Mouse (Mus musculus) liver, embryonic 11.5 days (tissue): ENCODE measurements around the gene Kirrel3. TPM values are rescaled to one million over a fixed set of nuclear protein-coding genes. Genes with fewer than 3 reads are reported as not detected.

Source experiments
- ATAC-seq: fragments of 200-750 bp; cut with Nextera tagmentation; replicated peaks from 2 replicates; pipeline ENCODE4 v1.8.0; 2017; ENCODE audit warnings: moderate number of reproducible peaks, mild to moderate bottlenecking, moderate TSS enrichment, moderate library complexity; ENCODE audit not compliant: low FRiP score
- DNase-seq: peaks from one replicate; pipeline ENCODE4 v3.0.0-alpha.2; 2017; ENCODE audit warnings: low spot score
- H3K27ac ChIP-seq: fragments of 300-500 bp; sonication (generic); 2 replicates; pipeline ENCODE4 v1.5.1; 2014; ENCODE audit warnings: mild to moderate bottlenecking, low read depth, low read length, control low read depth
- H3K27me3 ChIP-seq: fragments of 300-500 bp; sonication (generic); replicated peaks from 2 replicates; pipeline ENCODE4 v1.6.1; 2014; ENCODE audit warnings: low read length, mixed read lengths; ENCODE audit not compliant: control insufficient read depth, insufficient read depth
- H3K36me3 ChIP-seq: fragments of 300-500 bp; sonication (generic); 2 replicates; pipeline ENCODE4 v1.6.1; 2014; ENCODE audit warnings: mild to moderate bottlenecking, low read length, moderate library complexity, mixed read lengths; ENCODE audit not compliant: control insufficient read depth, insufficient read depth
- H3K4me1 ChIP-seq: fragments of 300-500 bp; sonication (generic); replicated peaks from 2 replicates; pipeline ENCODE4 v1.6.1; 2014; ENCODE audit warnings: low read length, mixed read lengths; ENCODE audit not compliant: control insufficient read depth, insufficient read depth
- H3K4me2 ChIP-seq: fragments of 300-500 bp; sonication (generic); 2 replicates; pipeline ENCODE4 v1.6.1; 2014; ENCODE audit warnings: mild to moderate bottlenecking, control low read depth, moderate library complexity
- H3K4me3 ChIP-seq: fragments of 300-500 bp; sonication (generic); 2 replicates; pipeline ENCODE4 v1.5.1; 2014; ENCODE audit warnings: low read depth, low read length, control low read depth
- H3K9ac ChIP-seq: fragments of 300-500 bp; sonication (generic); 2 replicates; pipeline ENCODE4 v1.6.1; 2014; ENCODE audit warnings: low read depth, low read length, control low read depth
- H3K9me3 ChIP-seq: fragments of 300-500 bp; sonication (generic); 2 replicates; pipeline ENCODE4 v1.6.1; 2016; ENCODE audit warnings: low read length, inconsistent platforms, mixed read lengths; ENCODE audit not compliant: control insufficient read depth
- WGBS: fragments of 180-500 bp; shearing (Covaris S2); extraction: QIAGEN DNeasy Blood & Tissue Kit; methylation state at CpG from one replicate; pipeline ENCODE4 v1.1.7; 2014; 5-methylcytosine and 5-hydroxymethylcytosine counted together
- polyA plus RNA-seq: library from polyadenylated mRNA; unstranded; fragments of >200 nt; fragmentation: Nextera tagmentation; extraction: Ambion mirVana; gene quantifications from 2 replicates; pipeline ENCODE4 v1.2.1, GENCODE M21; 2014

The Kirrel3 gene
- polyA plus RNA-seq: 0.77 and 0.97 TPM in 2 replicates

DNA sequence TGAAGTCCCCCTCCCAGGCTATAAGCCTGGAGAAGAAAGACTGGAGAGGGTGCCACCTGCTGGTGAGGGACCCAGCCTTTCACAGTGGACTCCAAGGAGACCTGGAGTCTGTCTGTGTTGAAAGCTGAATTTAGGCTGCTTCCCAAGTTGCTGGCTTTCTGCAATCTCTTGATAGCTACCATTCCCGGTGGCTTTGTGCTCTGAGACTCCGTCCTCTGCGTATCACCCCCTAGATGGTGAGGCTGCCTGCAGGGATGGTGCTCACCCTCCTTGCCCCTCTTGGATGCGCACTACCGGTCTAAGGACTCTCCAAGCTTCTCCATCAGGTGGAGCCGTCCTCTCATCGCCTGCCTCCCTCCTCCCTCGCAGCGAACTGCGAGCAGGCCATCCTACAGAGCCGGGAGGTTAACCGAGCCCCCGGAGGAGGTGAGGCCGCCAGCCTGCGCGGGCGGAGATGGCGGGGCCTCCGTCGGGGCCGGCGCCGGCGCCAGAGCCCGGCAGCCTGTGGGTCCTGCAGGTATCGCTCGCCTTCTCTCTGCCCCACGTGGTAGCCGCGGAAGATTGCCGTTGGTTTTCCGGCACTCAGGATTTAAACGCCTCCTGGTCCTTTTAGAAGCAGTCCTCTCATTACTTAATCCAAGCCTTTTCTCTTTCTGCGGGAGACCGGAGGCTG is at the start of gene Kirrel3:
Gene Kirrel3, plus strand, starts transcription at position 136 of the 673 bp plus-strand sequence.
- H3K4me2 ChIP-seq: peak within 1 kb of the TSS; percentile 62
- H3K9me3 ChIP-seq: no peaks in the 10 kb centered on the region
- WGBS: 2% methylated on average over 34 of the region's 35 CpGs
- no peaks in the 10 kb centered on the region for H3K4me1 ChIP-seq
- H3K27ac ChIP-seq: no peak within 1 kb of the TSS
- peaks cover 62% of the 10 kb centered on the region for H3K27me3 ChIP-seq
- H3K4me3 ChIP-seq: peak within 1 kb of the TSS; percentile 33
- no peaks in the 10 kb centered on the region for H3K36me3 ChIP-seq
- ATAC-seq: no peak
- DNase-seq: peak; percentile 39
- no peak within 1 kb of the TSS for H3K9ac ChIP-seq

DNA sequence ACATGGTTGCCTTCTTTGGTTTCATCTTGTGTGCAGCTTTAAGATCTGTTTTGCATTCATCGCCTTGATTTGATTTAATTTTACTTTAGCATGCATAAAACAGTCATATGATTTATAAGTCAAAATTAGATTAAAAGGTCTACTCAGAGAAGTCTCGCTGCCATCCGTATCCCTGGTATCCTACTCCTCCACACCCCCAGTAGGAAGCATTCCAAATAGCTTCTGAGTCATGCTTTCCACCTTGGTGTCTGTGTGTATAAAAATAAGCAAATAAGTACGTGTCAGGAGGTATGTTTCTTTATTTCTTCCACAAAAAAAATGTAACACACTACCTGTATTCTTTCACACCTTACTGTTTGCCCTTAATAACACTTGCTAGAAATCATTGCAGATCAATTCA is 45.0 kb upstream of the Kirrel3 start:
- H3K9ac ChIP-seq: no peak overlapping the region
- no peaks in the 10 kb centered on the region for H3K36me3 ChIP-seq
- 76% methylated on average over 4 of the region's 4 CpGs for WGBS
- H3K4me3 ChIP-seq: no peak overlapping the region
- no peaks in the 10 kb centered on the region for H3K4me1 ChIP-seq
- H3K9me3 ChIP-seq: no peaks in the 10 kb centered on the region
- H3K27me3 ChIP-seq: no peaks in the 10 kb centered on the region
- ATAC-seq: no peak
- H3K4me2 ChIP-seq: no peak overlapping the region
- H3K27ac ChIP-seq: no peak overlapping the region
- no peak for DNase-seq

DNA sequence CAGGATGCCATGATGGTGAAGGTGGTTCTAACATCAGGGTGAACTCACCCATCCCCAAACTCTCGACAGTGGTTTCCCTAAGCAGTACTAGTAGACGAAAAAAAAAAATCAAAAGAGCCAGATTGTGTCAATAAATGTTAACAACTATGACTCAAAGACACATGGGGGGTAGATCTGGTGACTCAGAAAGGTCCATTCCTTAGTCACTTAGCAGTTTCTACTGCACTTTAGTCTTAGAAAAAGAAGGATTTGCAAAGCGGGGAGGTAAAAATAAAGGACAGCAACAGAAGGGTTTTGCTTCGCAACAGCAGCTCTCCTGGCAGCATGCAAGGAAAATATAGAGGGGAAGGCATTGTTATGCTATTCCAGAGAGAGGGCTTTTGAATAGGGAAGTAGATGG is 41.7 kb upstream of the Kirrel3 start:
- no peak overlapping the region for H3K4me2 ChIP-seq
- no peaks in the 10 kb centered on the region for H3K4me1 ChIP-seq
- H3K9ac ChIP-seq: no peak overlapping the region
- H3K9me3 ChIP-seq: no peaks in the 10 kb centered on the region
- H3K27me3 ChIP-seq: no peaks in the 10 kb centered on the region
- no peak overlapping the region for H3K4me3 ChIP-seq
- DNase-seq (no peak), ATAC-seq (no peak)
- no peak overlapping the region for H3K27ac ChIP-seq
- no peaks in the 10 kb centered on the region for H3K36me3 ChIP-seq
- WGBS: 71% methylated on average over 4 of the region's 4 CpGs

DNA sequence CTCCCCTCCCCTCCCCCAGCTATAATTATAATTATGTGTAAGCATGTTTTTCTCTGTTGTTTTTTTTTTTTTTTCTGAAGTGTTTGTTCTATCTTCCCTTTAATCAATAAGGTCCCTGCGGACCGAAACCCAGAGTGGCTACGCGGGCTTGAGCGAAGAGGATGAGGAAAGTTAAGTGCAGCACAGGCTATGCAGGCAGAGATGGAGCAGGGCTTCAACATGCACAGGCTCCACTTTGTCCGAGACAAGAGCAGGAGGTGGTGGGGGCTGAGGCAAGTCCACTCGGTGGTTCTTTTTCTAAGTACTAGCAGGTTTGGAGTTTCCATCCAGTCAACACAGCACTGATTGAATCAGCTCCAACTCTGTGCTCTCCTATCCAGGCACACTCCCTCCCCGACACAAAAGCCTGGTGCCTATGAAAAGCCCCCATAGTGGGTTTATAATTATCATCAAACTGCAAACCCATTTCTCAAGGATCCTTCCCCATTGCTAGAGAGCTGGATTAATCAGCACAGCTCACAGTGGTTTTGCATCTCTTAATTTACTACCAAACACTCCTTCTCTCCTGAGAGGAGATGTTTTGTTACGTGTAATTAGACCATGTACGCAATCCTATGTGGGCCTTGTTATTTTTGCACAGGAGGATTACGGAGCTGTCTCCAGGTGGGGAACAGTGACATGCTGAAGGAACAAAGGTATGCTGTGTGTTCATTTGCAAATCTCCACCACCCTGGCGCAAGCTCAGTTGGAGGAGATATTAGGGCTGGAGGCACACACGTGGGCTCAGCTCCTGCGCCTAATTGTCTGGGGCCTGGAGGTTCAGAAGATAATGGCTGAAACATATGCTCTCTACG is 39.0 kb upstream of the Kirrel3 start:
- no peaks in the 10 kb centered on the region for H3K27me3 ChIP-seq
- H3K4me1 ChIP-seq: no peaks in the 10 kb centered on the region
- H3K4me3 ChIP-seq: no peak overlapping the region
- no peak overlapping the region for H3K4me2 ChIP-seq
- no peak for DNase-seq
- H3K9me3 ChIP-seq: no peaks in the 10 kb centered on the region
- H3K27ac ChIP-seq: no peak overlapping the region
- no peak for ATAC-seq
- H3K9ac ChIP-seq: no peak overlapping the region
- H3K36me3 ChIP-seq: no peaks in the 10 kb centered on the region
- WGBS: 77% methylated on average over 15 of the region's 15 CpGs

DNA sequence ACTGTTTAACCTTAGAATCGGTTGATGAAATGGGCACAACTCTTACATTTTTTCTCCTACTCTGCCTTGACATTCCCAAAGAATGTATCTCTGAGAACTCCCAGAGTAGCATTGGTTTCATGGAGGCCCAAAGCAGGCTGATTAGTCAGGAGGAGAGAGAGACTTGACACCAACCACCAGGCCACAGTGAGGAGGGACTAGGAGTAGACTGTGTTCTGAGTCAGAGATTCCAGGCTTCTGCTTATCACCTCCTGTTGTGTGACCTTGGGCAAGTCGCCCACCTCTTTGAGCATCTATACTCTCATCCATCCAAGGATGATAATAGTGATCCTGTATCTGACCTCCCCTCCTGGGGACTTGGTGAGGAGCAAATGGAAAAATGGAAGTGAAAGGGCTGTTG is 38.0 kb upstream of the Kirrel3 start:
- Histone ChIP-seq H3K4me3 (no peak overlapping the region), H3K4me1 (no peaks in the 10 kb centered on the region), H3K9me3 (no peaks in the 10 kb centered on the region), H3K27ac (no peak overlapping the region), H3K27me3 (no peaks in the 10 kb centered on the region), H3K4me2 (no peak overlapping the region), H3K36me3 (no peaks in the 10 kb centered on the region), H3K9ac (no peak overlapping the region)
- DNase-seq (no peak), ATAC-seq (no peak)
- 73% methylated on average over 2 of the region's 2 CpGs for WGBS

DNA sequence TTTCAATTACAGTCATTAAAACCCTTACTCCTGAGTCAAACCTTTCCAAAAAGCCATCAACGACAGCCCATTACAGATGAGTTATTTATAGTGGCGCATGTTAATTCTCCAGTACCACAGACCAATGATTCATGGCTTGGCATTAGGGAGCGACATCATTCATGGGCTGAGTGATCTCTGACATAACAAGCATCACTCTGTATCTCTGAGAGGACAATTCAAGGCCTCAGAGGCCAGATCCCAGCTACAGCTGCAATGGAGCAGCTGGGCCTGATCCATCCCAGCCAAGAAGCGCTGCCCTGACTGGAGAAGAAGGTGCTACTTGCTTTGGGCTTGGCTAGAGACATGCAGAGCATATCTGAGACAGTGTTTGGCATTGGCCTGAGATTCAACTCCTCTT is 37.2 kb upstream of the Kirrel3 start:
- Histone ChIP-seq H3K27ac (no peak overlapping the region), H3K4me2 (no peak overlapping the region), H3K9me3 (no peaks in the 10 kb centered on the region), H3K4me3 (no peak overlapping the region), H3K9ac (no peak overlapping the region), H3K36me3 (no peaks in the 10 kb centered on the region), H3K4me1 (no peaks in the 10 kb centered on the region), H3K27me3 (no peaks in the 10 kb centered on the region)
- DNase-seq: no peak
- ATAC-seq: no peak
- WGBS: 83% methylated on average over 4 of the region's 4 CpGs

DNA sequence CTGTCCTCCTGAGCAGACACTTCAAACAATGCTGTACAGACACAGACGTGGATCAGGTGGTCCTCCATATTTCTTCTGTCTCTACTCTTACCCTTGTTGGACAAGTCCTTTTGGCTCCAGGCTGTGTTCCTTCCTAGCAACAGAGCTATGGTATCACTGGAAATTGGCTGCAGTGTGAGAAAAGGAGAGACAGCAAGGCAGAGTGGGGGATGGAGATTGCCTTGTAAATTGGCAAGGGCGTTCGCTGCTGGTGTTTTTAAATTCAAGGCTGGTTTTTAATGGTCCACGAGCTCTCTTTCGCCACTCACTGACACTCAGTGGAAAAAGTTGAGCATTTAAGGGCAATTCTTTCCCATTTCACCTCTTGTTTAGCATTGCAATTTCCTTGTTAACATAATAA is 27.5 kb upstream of the Kirrel3 start:
- Histone ChIP-seq H3K4me3 (no peak overlapping the region), H3K9ac (no peak overlapping the region)
- 72% methylated on average over 5 of the region's 5 CpGs for WGBS

DNA sequence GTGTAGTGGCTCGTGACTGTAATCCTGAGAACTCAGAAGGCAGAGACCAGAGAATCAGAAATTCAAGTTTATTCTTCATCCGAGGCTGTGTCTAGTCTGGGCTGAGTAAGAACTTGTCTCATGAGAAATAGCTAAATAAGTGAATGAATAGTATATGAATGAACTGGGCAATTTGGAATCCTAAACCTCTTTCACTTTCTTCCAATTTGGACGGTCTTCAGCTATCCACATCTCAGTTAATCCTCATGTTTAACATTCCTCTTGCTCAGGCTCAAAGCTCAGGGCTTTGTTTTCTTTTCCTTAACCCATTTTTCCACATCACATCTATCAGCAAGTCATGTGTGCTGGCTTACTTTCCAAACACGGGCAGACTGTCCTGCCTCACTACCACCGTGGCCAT is 25.7 kb upstream of the Kirrel3 start:
- ATAC-seq (no peak), DNase-seq (no peak)
- WGBS: 64% methylated on average over 5 of the region's 5 CpGs

More for the DNA sequence above, 27.5 kb upstream of the Kirrel3 start:
- no peak overlapping the region for H3K27ac ChIP-seq
- H3K36me3 ChIP-seq: no peaks in the 10 kb centered on the region
- H3K9me3 ChIP-seq: no peaks in the 10 kb centered on the region
- ATAC-seq (no peak), DNase-seq (no peak)
- H3K4me1 ChIP-seq: no peaks in the 10 kb centered on the region
- no peaks in the 10 kb centered on the region for H3K27me3 ChIP-seq
- no peak overlapping the region for H3K4me2 ChIP-seq

DNA sequence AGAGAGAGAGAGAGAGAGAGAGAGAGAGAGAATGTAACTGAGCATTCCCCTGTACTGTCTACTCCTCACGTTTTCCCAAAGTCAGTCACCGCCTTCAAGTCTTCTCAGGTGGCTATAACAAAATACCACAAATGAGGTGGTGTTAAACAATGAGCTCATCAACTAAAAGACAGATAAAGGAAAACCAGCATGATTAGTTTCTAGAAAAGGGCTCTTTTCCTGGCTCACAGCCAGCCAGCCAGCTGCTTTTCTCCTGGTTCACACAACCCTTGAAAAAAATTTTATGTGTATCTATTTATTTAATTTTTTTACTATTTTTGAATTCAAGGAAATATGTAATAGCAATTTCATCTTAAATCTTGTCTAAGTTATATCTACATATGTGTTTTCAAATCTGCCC is 22.0 kb upstream of the Kirrel3 start:
- DNase-seq: no peak
- Histone ChIP-seq H3K9ac (no peak overlapping the region), H3K4me3 (no peak overlapping the region), H3K4me1 (no peaks in the 10 kb centered on the region), H3K4me2 (no peak overlapping the region), H3K27ac (no peak overlapping the region), H3K9me3 (no peaks in the 10 kb centered on the region), H3K27me3 (no peaks in the 10 kb centered on the region), H3K36me3 (no peaks in the 10 kb centered on the region)
- 67% methylated on average over 2 of the region's 2 CpGs for WGBS
- no peak for ATAC-seq

More for the DNA sequence above, 25.7 kb upstream of the Kirrel3 start:
- H3K4me2 ChIP-seq: no peak overlapping the region
- no peak overlapping the region for H3K4me3 ChIP-seq
- no peak overlapping the region for H3K27ac ChIP-seq
- no peak overlapping the region for H3K9ac ChIP-seq
- H3K27me3 ChIP-seq: no peaks in the 10 kb centered on the region
- H3K36me3 ChIP-seq: no peaks in the 10 kb centered on the region
- no peaks in the 10 kb centered on the region for H3K9me3 ChIP-seq
- H3K4me1 ChIP-seq: no peaks in the 10 kb centered on the region
